17 mouse cellular contexts compared by ENCODE assay signal in genomic region chr11:55820479-55820878, GRCm38 (mm10).
"Had no signal": no experiment of that assay in that cellular context is flagged by ENCODE, and none has a peak within 500 bp of the region (broad histone marks: within the 10 kb centered on the region; RNA-seq: fewer than 3 reads in every experiment).

No protein-coding gene starts in this region.

- DNase-seq: gastrocnemius, adult 2 months; gastrocnemius, postnatal 10 days; gastrocnemius, postnatal 25 days; heart, adult 2 months; heart, postnatal 14 days; heart, postnatal 36 days; kidney, adult 11 months; kidney, adult 2 months; kidney, adult 9 months; kidney, postnatal 14 days; kidney, postnatal 36 days; layer of hippocampus, adult 9-11 months; layer of hippocampus, postnatal 36 days; left cerebral cortex, postnatal 4 days had no signal

- ATAC-seq: hindbrain, postnatal 0 days; intestine, embryonic 16.5 days; liver, embryonic 12.5 days had no signal
